Mouse (Mus musculus) kidney, embryonic 14.5 days (tissue): ENCODE data around the gene Gm20671. TPM values are rescaled to one million over a fixed set of nuclear protein-coding genes. Genes with fewer than 3 reads are reported as not detected.
"Not testable (repeated sequence)": the region's sequence is repeated elsewhere in the genome, so short reads cannot be mapped to it uniquely, and the experiment has no call there.

ENCODE experiments used
- ATAC-seq: fragments of 200-750 bp; cut with Nextera tagmentation; 2 replicates; pipeline ENCODE4 v1.8.0; 2017; ENCODE audit warnings: moderate number of reproducible peaks, mild to moderate bottlenecking, moderate TSS enrichment, moderate library complexity; ENCODE audit not compliant: low FRiP score, low TSS enrichment
- H3K27ac ChIP-seq: fragments of 300-500 bp; sonication (generic); 2 replicates; pipeline ENCODE4 v1.5.1; 2014; ENCODE audit warnings: low read depth, mild to moderate bottlenecking, low read length, moderate library complexity, mixed read lengths
- H3K27me3 ChIP-seq: fragments of 300-500 bp; sonication (generic); 2 replicates; pipeline ENCODE4 v1.6.1; 2014; ENCODE audit warnings: mild to moderate bottlenecking, low read length; ENCODE audit not compliant: control insufficient read depth, insufficient read depth
- H3K36me3 ChIP-seq: fragments of 300-500 bp; sonication (generic); 2 replicates; pipeline ENCODE4 v1.6.1; 2014; ENCODE audit warnings: low read length, mixed read lengths; ENCODE audit not compliant: control insufficient read depth, insufficient read depth
- H3K4me1 ChIP-seq: fragments of 300-500 bp; sonication (generic); 2 replicates; pipeline ENCODE4 v1.6.1; 2014; ENCODE audit warnings: low read length, mixed read lengths; ENCODE audit not compliant: control insufficient read depth, insufficient read depth
- H3K4me2 ChIP-seq: fragments of 300-500 bp; sonication (generic); replicated peaks from 2 replicates; pipeline ENCODE4 v1.6.1; 2014; ENCODE audit warnings: low read depth, mild to moderate bottlenecking, low read length
- H3K4me3 ChIP-seq: fragments of 300-500 bp; sonication (generic); 2 replicates; pipeline ENCODE4 v1.5.1; 2014; ENCODE audit warnings: mild to moderate bottlenecking, low read length
- H3K9ac ChIP-seq: fragments of 300-500 bp; sonication (generic); 2 replicates; pipeline ENCODE4 v1.6.1; 2014; ENCODE audit warnings: low read depth, mild to moderate bottlenecking, low read length, moderate library complexity
- H3K9me3 ChIP-seq: fragments of 300-500 bp; sonication (generic); 2 replicates; pipeline ENCODE4 v1.6.1; 2016; ENCODE audit warnings: low read length; ENCODE audit not compliant: control insufficient read depth
- WGBS: fragments of 180-500 bp; shearing (Covaris S2); extraction: QIAGEN DNeasy Blood & Tissue Kit; methylation state at CpG from one replicate; pipeline ENCODE4 v1.1.7; 2014; 5-methylcytosine and 5-hydroxymethylcytosine counted together
- polyA plus RNA-seq: library from polyadenylated mRNA; unstranded; fragments of >200 nt; fragmentation: Nextera tagmentation; extraction: Ambion mirVana; gene quantifications from 2 replicates; pipeline ENCODE4 v1.2.1, GENCODE M21; 2014

Gm20671 gene
- polyA plus RNA-seq, 1 experiment from 2014 or later, result not detected

GRCm38 (mm10) chr5:32733892-32734291 lies 93.0 kb downstream of the Gm20671 start:
- not testable (repeated sequence) for H3K4me3 ChIP-seq, H3K27me3 ChIP-seq, H3K9ac ChIP-seq, H3K4me1 ChIP-seq, H3K27ac ChIP-seq, H3K9me3 ChIP-seq, H3K4me2 ChIP-seq
- H3K36me3 ChIP-seq, result peaks cover 25% of the 10 kb centered on the region; the same call in 1 of the 2 replicates
- WGBS, result 92% methylated on average over 6 of the region's 6 CpGs
- ATAC-seq, result peak; percentile 68; the same call in 1 of the 2 replicates

GRCm38 (mm10) chr5:32728851-32729250 lies 98.1 kb downstream of the Gm20671 start:
- no peaks in the 10 kb centered on the region for H3K27me3 ChIP-seq
- no peaks in the 10 kb centered on the region for H3K36me3 ChIP-seq
- H3K27ac ChIP-seq, result no peak overlapping the region
- no peak for ATAC-seq
- H3K4me1 ChIP-seq, result no peaks in the 10 kb centered on the region
- no peak overlapping the region for H3K4me3 ChIP-seq
- no peak overlapping the region for H3K4me2 ChIP-seq
- H3K9ac ChIP-seq, result no peak overlapping the region
- WGBS, result 87% methylated on average over 8 of the region's 8 CpGs
- H3K9me3 ChIP-seq, result no peaks in the 10 kb centered on the region

GRCm38 (mm10) chr5:32728300-32728699 lies 98.6 kb downstream of the Gm20671 start:
- 73% methylated on average over 7 of the region's 7 CpGs for WGBS
- no peak overlapping the region for H3K4me3 ChIP-seq
- no peak overlapping the region for H3K4me2 ChIP-seq
- H3K27me3 ChIP-seq, result no peaks in the 10 kb centered on the region
- no peak overlapping the region for H3K9ac ChIP-seq
- H3K9me3 ChIP-seq, result no peaks in the 10 kb centered on the region
- no peaks in the 10 kb centered on the region for H3K4me1 ChIP-seq
- no peak for ATAC-seq
- no peaks in the 10 kb centered on the region for H3K36me3 ChIP-seq
- no peak overlapping the region for H3K27ac ChIP-seq

- not testable (repeated sequence) for H3K4me2 ChIP-seq, H3K4me3 ChIP-seq, H3K9me3 ChIP-seq, H3K36me3 ChIP-seq, H3K27me3 ChIP-seq, H3K27ac ChIP-seq, H3K9ac ChIP-seq, H3K4me1 ChIP-seq, ATAC-seq
- WGBS, result 78% methylated on average over 3 of the region's 3 CpGs
Measured at GRCm38 (mm10) chr5:32725397-32725796, 101.5 kb downstream of the Gm20671 start.

GRCm38 (mm10) chr5:32723981-32724380 lies 102.9 kb downstream of the Gm20671 start:
- H3K27me3 ChIP-seq, result no peaks in the 10 kb centered on the region
- H3K9me3 ChIP-seq, result no peaks in the 10 kb centered on the region
- no peak overlapping the region for H3K4me2 ChIP-seq
- no peak for ATAC-seq
- no peaks in the 10 kb centered on the region for H3K36me3 ChIP-seq
- WGBS, result 80% methylated on average over 7 of the region's 7 CpGs
- H3K9ac ChIP-seq, result no peak overlapping the region
- no peaks in the 10 kb centered on the region for H3K4me1 ChIP-seq
- no peak overlapping the region for H3K27ac ChIP-seq
- no peak overlapping the region for H3K4me3 ChIP-seq

- not testable (repeated sequence) for H3K4me3 ChIP-seq, H3K4me1 ChIP-seq, H3K9me3 ChIP-seq, H3K27me3 ChIP-seq, H3K9ac ChIP-seq, H3K36me3 ChIP-seq, ATAC-seq, H3K4me2 ChIP-seq, H3K27ac ChIP-seq
- 86% methylated on average over 8 of the region's 8 CpGs for WGBS
Measured at GRCm38 (mm10) chr5:32722711-32723110, 104.2 kb downstream of the Gm20671 start.

- Histone ChIP-seq H3K9ac (no peak overlapping the region), H3K4me2 (no peak overlapping the region), H3K9me3 (no peaks in the 10 kb centered on the region), H3K27me3 (no peaks in the 10 kb centered on the region), H3K36me3 (no peaks in the 10 kb centered on the region), H3K27ac (no peak overlapping the region), H3K4me3 (no peak overlapping the region), H3K4me1 (no peaks in the 10 kb centered on the region)
- ATAC-seq, result no peak
- 79% methylated on average over 7 of the region's 7 CpGs for WGBS
Measured at GRCm38 (mm10) chr5:32722263-32722662, 104.6 kb downstream of the Gm20671 start.

GRCm38 (mm10) chr5:32721316-32721715 lies 105.6 kb downstream of the Gm20671 start:
- H3K4me1 ChIP-seq, result no peaks in the 10 kb centered on the region
- H3K4me3 ChIP-seq, result no peak overlapping the region
- H3K9ac ChIP-seq, result no peak overlapping the region
- no peaks in the 10 kb centered on the region for H3K36me3 ChIP-seq
- H3K27ac ChIP-seq, result no peak overlapping the region
- no peak for ATAC-seq
- no peaks in the 10 kb centered on the region for H3K27me3 ChIP-seq
- H3K4me2 ChIP-seq, result no peak overlapping the region
- no peaks in the 10 kb centered on the region for H3K9me3 ChIP-seq
- 45% methylated on average over 3 of the region's 3 CpGs for WGBS

GRCm38 (mm10) chr5:32720416-32720815 lies 106.5 kb downstream of the Gm20671 start:
- H3K27me3 ChIP-seq, result no peaks in the 10 kb centered on the region
- H3K9me3 ChIP-seq, result no peaks in the 10 kb centered on the region
- H3K9ac ChIP-seq, result no peak overlapping the region
- H3K27ac ChIP-seq, result no peak overlapping the region
- H3K4me2 ChIP-seq, result no peak overlapping the region
- 71% methylated on average over 9 of the region's 9 CpGs for WGBS
- no peak for ATAC-seq
- no peak overlapping the region for H3K4me3 ChIP-seq
- no peaks in the 10 kb centered on the region for H3K36me3 ChIP-seq
- no peaks in the 10 kb centered on the region for H3K4me1 ChIP-seq

- 36% methylated on average over 6 of the region's 6 CpGs for WGBS
- no peaks in the 10 kb centered on the region for H3K9me3 ChIP-seq
Measured at GRCm38 (mm10) chr5:32718916-32719315, 108.0 kb downstream of the Gm20671 start.

More at GRCm38 (mm10) chr5:32718916-32719315, 108.0 kb downstream of the Gm20671 start:
- no peak overlapping the region for H3K4me3 ChIP-seq
- H3K4me2 ChIP-seq, result no peak overlapping the region
- H3K27ac ChIP-seq, result no peak overlapping the region
- no peaks in the 10 kb centered on the region for H3K4me1 ChIP-seq
- H3K27me3 ChIP-seq, result no peaks in the 10 kb centered on the region
- no peaks in the 10 kb centered on the region for H3K36me3 ChIP-seq
- ATAC-seq, result no peak
- no peak overlapping the region for H3K9ac ChIP-seq
